8 mouse cellular contexts compared by ENCODE assay signal in the genomic region with DNA sequence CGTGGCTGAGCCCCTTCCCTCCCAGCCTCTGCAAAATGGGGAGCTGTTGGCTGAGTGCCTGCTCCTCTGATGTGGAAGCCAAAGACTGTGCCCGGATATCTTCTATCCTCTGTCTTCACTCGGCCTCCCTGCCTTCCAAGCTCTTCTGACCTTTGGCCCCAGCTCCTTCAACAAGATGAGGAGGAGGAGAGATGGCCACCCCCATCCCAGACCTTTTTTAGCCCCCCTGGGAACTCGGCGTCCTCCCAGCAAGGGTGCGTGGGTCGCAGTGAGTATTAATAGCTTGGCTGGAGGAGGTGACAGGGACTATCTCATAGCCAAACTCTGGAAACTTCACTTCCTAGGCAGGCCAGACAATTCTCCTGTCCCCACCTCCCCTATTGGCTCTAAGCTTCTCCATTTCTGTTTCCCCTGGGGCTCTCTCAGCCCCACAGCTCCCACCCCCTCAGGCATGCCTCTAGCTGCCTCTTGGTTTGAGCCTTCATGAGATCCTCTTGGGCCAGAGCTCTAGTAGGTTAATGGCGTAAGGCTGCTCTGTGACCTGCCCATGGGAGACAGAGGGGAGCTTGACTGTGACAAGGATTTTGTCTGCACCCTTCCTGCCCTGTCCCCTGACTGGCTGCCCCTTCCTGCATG. TPM values are rescaled to one million over a fixed set of nuclear protein-coding genes. Genes with fewer than 3 reads are reported as not detected.
A peak's percentile ranks its signal among the peaks of the same experiment; 100 is the strongest.
DNase-seq lines count a peak whose midpoint lies in the region; ATAC-seq and TF ChIP-seq lines count a peak whose summit lies in the region.

No protein-coding gene starts in this region.

- H3K4me1 ChIP-seq in embryonic facial prominence, embryonic 13.5 days, result peaks cover 29% of the 10 kb centered on the region
- H3K4me1 ChIP-seq in heart, embryonic 16.5 days (ENCODE audit: control insufficient read depth, insufficient read depth, low read length), result peaks cover 41% of the 10 kb centered on the region
- H3K4me1 ChIP-seq in lung, postnatal 0 days (ENCODE audit: insufficient read depth, low read depth, low read length), result no peaks in the 10 kb centered on the region

- ATAC-seq in embryonic facial prominence, embryonic 13.5 days (ENCODE audit: insufficient number of reproducible peaks, insufficient read depth, low FRiP score, low TSS enrichment, low read depth), result no peak
- peak; percentile 54 for ATAC-seq in heart, embryonic 16.5 days (replicated peaks; ENCODE audit: extremely low read depth, insufficient read depth, low FRiP score)
- ATAC-seq in lung, postnatal 0 days, result peak; percentile 52

- no peak for TF ChIP-seq CTCF in lung, postnatal 0 days (IDR thresholded peaks at IDR 0.05)

- H3K27ac ChIP-seq in embryonic facial prominence, embryonic 13.5 days, result peak overlapping the region; percentile 34; the same call in 1 of the 2 replicates
- H3K27ac ChIP-seq in heart, embryonic 16.5 days (ENCODE audit: low read length), result peak overlapping the region; percentile 64
- no peak overlapping the region for H3K27ac ChIP-seq in lung, postnatal 0 days (ENCODE audit: low read length)

- H3K4me2 ChIP-seq in embryonic facial prominence, embryonic 13.5 days, result no peak overlapping the region
- 0 out of 2 replicates have a peak overlapping the region, but pooled peaks have one; percentile 14 for H3K4me2 ChIP-seq in heart, embryonic 16.5 days (ENCODE audit: low read depth, low read length)
- no peak overlapping the region for H3K4me2 ChIP-seq in lung, postnatal 0 days (replicated peaks; ENCODE audit: low read depth, low read length)

- TF ChIP-seq EP300 in lung, postnatal 0 days (IDR thresholded peaks at IDR 0.05), result no peak

- no peaks in the 10 kb centered on the region for H3K36me3 ChIP-seq in embryonic facial prominence, embryonic 13.5 days
- H3K36me3 ChIP-seq in heart, embryonic 16.5 days (ENCODE audit: control insufficient read depth, insufficient read depth), result no peaks in the 10 kb centered on the region
- no peaks in the 10 kb centered on the region for H3K36me3 ChIP-seq in lung, postnatal 0 days (ENCODE audit: insufficient read depth, low read length)

- peak; percentile 36 for DNase-seq in kidney, adult 18-20 months
- no peak for DNase-seq in kidney, adult 9 months
- DNase-seq in lung, postnatal 0 days (ENCODE audit: low spot score), result peak; percentile 46
- DNase-seq in ovary, adult 18-20 months (ENCODE audit: low spot score), result no peak
- no peak for DNase-seq in layer of hippocampus, adult 11-12 months (ENCODE audit: low spot score)
- no peak for DNase-seq in cerebellum, postnatal 36 days

- H3K27me3 ChIP-seq in embryonic facial prominence, embryonic 13.5 days, result no peaks in the 10 kb centered on the region
- no peaks in the 10 kb centered on the region for H3K27me3 ChIP-seq in heart, embryonic 16.5 days (ENCODE audit: control insufficient read depth, insufficient read depth, low read length)
- no peaks in the 10 kb centered on the region for H3K27me3 ChIP-seq in lung, postnatal 0 days (replicated peaks; ENCODE audit: insufficient read depth, low read length)

- H3K4me3 ChIP-seq in embryonic facial prominence, embryonic 13.5 days, result no peak overlapping the region
- H3K4me3 ChIP-seq in heart, embryonic 16.5 days (ENCODE audit: low read length), result no peak overlapping the region
- no peak overlapping the region for H3K4me3 ChIP-seq in lung, postnatal 0 days (ENCODE audit: low read depth, low read length)

- no peak overlapping the region for H3K9ac ChIP-seq in embryonic facial prominence, embryonic 13.5 days
- no peak overlapping the region for H3K9ac ChIP-seq in heart, embryonic 16.5 days (ENCODE audit: low read length)
- no peak overlapping the region for H3K9ac ChIP-seq in lung, postnatal 0 days (replicated peaks; ENCODE audit: low read depth)

- H3K9me3 ChIP-seq in embryonic facial prominence, embryonic 13.5 days, result no peaks in the 10 kb centered on the region
- H3K9me3 ChIP-seq in heart, embryonic 16.5 days (replicated peaks; ENCODE audit: control insufficient read depth, low read length), result no peaks in the 10 kb centered on the region
- no peaks in the 10 kb centered on the region for H3K9me3 ChIP-seq in lung, postnatal 0 days (ENCODE audit: low read length)

- WGBS in embryonic facial prominence, embryonic 13.5 days, result 56% methylated on average over 8 of the region's 8 CpGs
- WGBS in heart, embryonic 16.5 days, result 19% methylated on average over 8 of the region's 8 CpGs
- 34% methylated on average over 8 of the region's 8 CpGs for WGBS in lung, postnatal 0 days

RNA-seq across cellular contexts. Expression of a gene that starts 22.7 kb away (rescaled TPM):
- 841 and 1,083 TPM in 2 replicates for polyA plus RNA-seq in embryonic facial prominence, embryonic 13.5 days (2015; fragmentation: Nextera tagmentation; extraction: Ambion mirVana)
- 476 and 565 TPM in 2 replicates for polyA plus RNA-seq in heart, embryonic 16.5 days (2015; fragmentation: Nextera tagmentation; extraction: Ambion mirVana)
- polyA plus RNA-seq in lung, postnatal 0 days (2015; fragmentation: Nextera tagmentation; extraction: Ambion mirVana), result 656 and 737 TPM in 2 replicates

RNA-seq across cellular contexts. Expression of a gene that starts 31.6 kb away (rescaled TPM):
- polyA plus RNA-seq in embryonic facial prominence, embryonic 13.5 days (2015; fragmentation: Nextera tagmentation; extraction: Ambion mirVana), result 51.8 and 55.0 TPM in 2 replicates
- 27.5 and 27.8 TPM in 2 replicates for polyA plus RNA-seq in heart, embryonic 16.5 days (2015; fragmentation: Nextera tagmentation; extraction: Ambion mirVana)
- 8.5 and 12.5 TPM in 2 replicates for polyA plus RNA-seq in lung, postnatal 0 days (2015; fragmentation: Nextera tagmentation; extraction: Ambion mirVana)

RNA-seq across cellular contexts. Expression of a gene that starts 38.1 kb away (rescaled TPM):
- 40.3 and 40.6 TPM in 2 replicates for polyA plus RNA-seq in embryonic facial prominence, embryonic 13.5 days (2015; fragmentation: Nextera tagmentation; extraction: Ambion mirVana)
- polyA plus RNA-seq in heart, embryonic 16.5 days (2015; fragmentation: Nextera tagmentation; extraction: Ambion mirVana), result 7.9 and 10.2 TPM in 2 replicates
- 25.7 and 27.8 TPM in 2 replicates for polyA plus RNA-seq in lung, postnatal 0 days (2015; fragmentation: Nextera tagmentation; extraction: Ambion mirVana)

RNA-seq across cellular contexts. Expression of a gene that starts 40.7 kb away (rescaled TPM):
- 21.4 and 23.4 TPM in 2 replicates for polyA plus RNA-seq in embryonic facial prominence, embryonic 13.5 days (2015; fragmentation: Nextera tagmentation; extraction: Ambion mirVana)
- 10.0 and 10.7 TPM in 2 replicates for polyA plus RNA-seq in heart, embryonic 16.5 days (2015; fragmentation: Nextera tagmentation; extraction: Ambion mirVana)
- 31.1 and 36.8 TPM in 2 replicates for polyA plus RNA-seq in lung, postnatal 0 days (2015; fragmentation: Nextera tagmentation; extraction: Ambion mirVana)

RNA-seq across cellular contexts. Expression of a gene that starts 40.9 kb away (rescaled TPM):
- polyA plus RNA-seq in embryonic facial prominence, embryonic 13.5 days (2015; fragmentation: Nextera tagmentation; extraction: Ambion mirVana), result 74.4 and 75.2 TPM in 2 replicates
- polyA plus RNA-seq in heart, embryonic 16.5 days (2015; fragmentation: Nextera tagmentation; extraction: Ambion mirVana), result 60.5 and 61.0 TPM in 2 replicates
- polyA plus RNA-seq in lung, postnatal 0 days (2015; fragmentation: Nextera tagmentation; extraction: Ambion mirVana), result 21.7 and 26.9 TPM in 2 replicates

Comparison
In these comparisons a context has a peak if more than half of its experiments do, and no peak if none do; other contexts are left out.
1. DNase-seq: peak in kidney, adult 18-20 months (single experiment) and lung, postnatal 0 days (single experiment); none in kidney, adult 9 months (single experiment), ovary, adult 18-20 months (single experiment), layer of hippocampus, adult 11-12 months (single experiment) and cerebellum, postnatal 36 days (0 of 2).